Mouse (Mus musculus): ENCODE data around the gene Rnd2. TPM values are rescaled to one million over a fixed set of nuclear protein-coding genes. Genes with fewer than 3 reads are reported as not detected.

The Rnd2 gene
- polyA plus RNA-seq, 2 experiments, result 10.4 to 20.7 TPM

DNA sequence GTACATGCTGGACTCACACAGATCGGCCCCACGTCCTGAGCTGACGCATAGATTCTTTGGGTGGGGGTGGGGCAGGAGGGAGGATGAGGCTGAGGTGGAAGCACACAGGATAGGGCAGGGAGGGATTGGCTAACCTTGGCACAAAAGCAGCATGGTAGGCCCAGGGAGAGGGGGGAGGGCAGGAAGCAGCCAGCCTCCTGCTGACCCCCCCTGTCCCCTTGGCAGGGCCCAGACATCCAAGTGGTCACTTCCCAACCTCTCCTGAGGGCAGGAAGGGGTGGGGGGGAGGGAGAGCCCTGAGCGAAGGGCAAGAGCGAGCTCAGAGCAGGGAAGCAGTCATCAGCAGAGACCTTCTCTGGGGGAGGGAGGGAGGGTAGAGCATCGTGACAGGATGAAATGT, 5.1 kb upstream of the Rnd2 start:
- Histone ChIP-seq H3K4me3 (replicated peaks; ENCODE audit: low read length) (no peak overlapping the region), H3K4me1 (ENCODE audit: control insufficient read depth, insufficient read depth, low read length) (peaks cover 13% of the 10 kb centered on the region), H3K9me3 (ENCODE audit: control insufficient read depth, low read length) (no peaks in the 10 kb centered on the region), H3K27me3 (ENCODE audit: control insufficient read depth, insufficient read depth, low read length) (no peaks in the 10 kb centered on the region), H3K4me2 (replicated peaks; ENCODE audit: low read depth, low read length, severe bottlenecking) (no peak overlapping the region), H3K27ac (replicated peaks; ENCODE audit: low read depth, low read length) (no peak overlapping the region), H3K9ac (ENCODE audit: low read depth, low read length, severe bottlenecking) (no peak overlapping the region), H3K36me3 (ENCODE audit: control insufficient read depth, insufficient read depth, low read length) (peaks cover 50% of the 10 kb centered on the region)
- ATAC-seq (ENCODE audit: low FRiP score, low read depth) (no peak), DNase-seq (ENCODE audit: low spot score) (no peak)
- no peak for TF ChIP-seq POLR2A (IDR thresholded peaks at IDR 0.05; ENCODE audit: borderline replicate concordance, extremely low read depth, insufficient read depth, insufficient read length)
- 44% methylated on average over 4 of the region's 6 CpGs for WGBS

DNA sequence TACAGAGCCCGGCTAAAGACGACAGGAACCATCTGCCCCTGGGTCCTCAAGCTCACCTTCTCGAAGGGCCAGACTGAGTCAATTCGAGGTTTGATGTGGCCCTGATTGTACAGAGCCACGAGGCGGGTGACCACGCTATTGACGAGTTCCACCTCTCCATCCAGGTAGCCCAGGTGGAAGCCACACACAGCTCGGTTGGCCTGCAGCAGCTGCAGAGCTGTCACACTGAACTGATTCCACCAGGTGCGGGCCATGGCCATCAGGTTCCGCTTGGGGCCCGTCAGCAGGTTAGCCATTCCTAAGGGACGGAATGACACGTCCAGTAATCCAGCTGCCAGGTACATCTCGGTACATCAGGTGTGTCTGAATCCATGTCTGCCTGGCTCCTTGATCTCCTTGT, 4.5 kb upstream of the Rnd2 start:
- H3K4me1 ChIP-seq (ENCODE audit: control insufficient read depth, insufficient read depth, low read length), result peaks cover 17% of the 10 kb centered on the region
- DNase-seq (ENCODE audit: low spot score), result no peak
- 86% methylated on average over 15 of the region's 15 CpGs for WGBS
- no peaks in the 10 kb centered on the region for H3K27me3 ChIP-seq (ENCODE audit: control insufficient read depth, insufficient read depth, low read length)
- no peak for ATAC-seq (ENCODE audit: low FRiP score, low read depth)
- H3K9me3 ChIP-seq (ENCODE audit: control insufficient read depth, low read length), result no peaks in the 10 kb centered on the region
- H3K27ac ChIP-seq (replicated peaks; ENCODE audit: low read depth, low read length), result no peak overlapping the region
- no peak overlapping the region for H3K4me3 ChIP-seq (replicated peaks; ENCODE audit: low read length)
- no peak for TF ChIP-seq POLR2A (IDR thresholded peaks at IDR 0.05; ENCODE audit: borderline replicate concordance, extremely low read depth, insufficient read depth, insufficient read length)
- no peak overlapping the region for H3K4me2 ChIP-seq (replicated peaks; ENCODE audit: low read depth, low read length, severe bottlenecking)
- peaks cover 50% of the 10 kb centered on the region for H3K36me3 ChIP-seq (ENCODE audit: control insufficient read depth, insufficient read depth, low read length)
- H3K9ac ChIP-seq (ENCODE audit: low read depth, low read length, severe bottlenecking), result no peak overlapping the region

DNA sequence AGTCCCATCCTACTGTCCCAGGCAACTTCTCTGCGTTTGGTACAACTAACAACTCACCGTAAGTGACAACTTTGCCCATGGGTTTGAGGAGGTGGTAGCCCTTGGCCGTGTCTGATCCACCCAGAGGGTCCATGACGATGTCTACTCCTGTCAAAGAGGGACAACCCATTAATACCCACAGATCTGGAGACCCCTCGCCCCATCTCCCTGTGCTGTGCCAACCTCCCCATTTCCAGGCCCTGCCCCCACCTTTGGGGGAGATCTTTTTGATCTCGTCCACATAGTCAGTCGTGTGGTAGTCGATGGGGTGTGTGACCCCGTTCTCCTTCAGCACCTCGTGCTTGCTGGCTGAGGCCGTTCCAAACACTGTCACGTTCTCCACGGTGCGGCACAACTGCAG, 2.7 kb upstream of the Rnd2 start:
- Histone ChIP-seq H3K36me3 (ENCODE audit: control insufficient read depth, insufficient read depth, low read length) (peaks cover 46% of the 10 kb centered on the region), H3K4me2 (replicated peaks; ENCODE audit: low read depth, low read length, severe bottlenecking) (no peak overlapping the region), H3K4me3 (replicated peaks; ENCODE audit: low read length) (no peak overlapping the region), H3K27ac (replicated peaks; ENCODE audit: low read depth, low read length) (no peak overlapping the region), H3K9ac (ENCODE audit: low read depth, low read length, severe bottlenecking) (no peak overlapping the region), H3K9me3 (ENCODE audit: control insufficient read depth, low read length) (no peaks in the 10 kb centered on the region), H3K27me3 (ENCODE audit: control insufficient read depth, insufficient read depth, low read length) (no peaks in the 10 kb centered on the region), H3K4me1 (ENCODE audit: control insufficient read depth, insufficient read depth, low read length) (peaks cover 17% of the 10 kb centered on the region)
- DNase-seq (ENCODE audit: low spot score), result no peak
- TF ChIP-seq POLR2A (IDR thresholded peaks at IDR 0.05; ENCODE audit: borderline replicate concordance, extremely low read depth, insufficient read depth, insufficient read length), result no peak
- 85% methylated on average over 14 of the region's 14 CpGs for WGBS
- ATAC-seq (ENCODE audit: low FRiP score, low read depth), result no peak

DNA sequence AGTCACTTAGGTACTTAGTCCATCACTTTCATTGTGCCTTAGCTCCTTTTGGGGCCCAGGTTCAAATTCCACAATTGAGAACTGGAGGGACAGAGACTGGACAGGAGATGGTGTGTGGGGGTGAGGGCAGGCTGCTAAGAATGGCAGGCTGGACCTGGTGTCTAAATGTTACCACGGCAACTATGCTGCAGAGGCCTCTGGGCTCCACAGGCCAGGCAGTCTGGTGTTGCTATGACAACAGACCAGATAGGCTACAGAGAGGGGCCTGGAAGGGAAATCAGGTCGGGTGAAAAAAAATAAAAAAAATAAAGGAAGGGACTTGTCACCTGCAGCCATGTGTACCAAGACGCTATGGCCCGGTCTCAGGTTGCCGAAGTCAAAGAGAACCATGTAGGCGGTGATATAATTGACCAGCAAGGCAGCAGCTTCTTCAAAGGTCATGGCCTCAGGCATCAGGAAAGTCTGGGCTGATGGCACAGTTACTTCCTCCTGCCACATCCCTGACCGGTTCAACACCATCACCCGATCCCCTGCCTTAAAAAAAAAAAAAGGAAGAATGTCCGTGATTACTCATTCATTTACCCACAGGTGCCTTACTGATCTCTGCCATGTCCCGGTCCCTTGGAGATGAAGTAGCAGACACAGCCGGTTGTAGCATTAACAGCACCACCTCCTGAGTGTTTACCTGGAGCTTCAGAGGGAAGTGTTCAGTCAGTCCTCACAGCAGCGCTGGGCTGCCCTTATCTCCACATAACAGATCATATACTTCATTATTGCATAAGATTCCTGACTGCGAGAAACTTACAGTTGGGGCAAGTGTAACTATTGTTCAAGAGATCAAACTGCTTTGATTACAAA, 2.0 kb upstream of the Rnd2 start:
- Histone ChIP-seq H3K27me3 (ENCODE audit: control insufficient read depth, insufficient read depth, low read length) (no peaks in the 10 kb centered on the region), H3K27ac (replicated peaks; ENCODE audit: low read depth, low read length) (no peak overlapping the region), H3K9me3 (ENCODE audit: control insufficient read depth, low read length) (no peaks in the 10 kb centered on the region), H3K4me2 (replicated peaks; ENCODE audit: low read depth, low read length, severe bottlenecking) (no peak overlapping the region), H3K36me3 (ENCODE audit: control insufficient read depth, insufficient read depth, low read length) (peaks cover 46% of the 10 kb centered on the region), H3K4me1 (ENCODE audit: control insufficient read depth, insufficient read depth, low read length) (peaks cover 17% of the 10 kb centered on the region), H3K4me3 (replicated peaks; ENCODE audit: low read length) (no peak overlapping the region), H3K9ac (ENCODE audit: low read depth, low read length, severe bottlenecking) (no peak overlapping the region)
- ATAC-seq (ENCODE audit: low FRiP score, low read depth) (no peak), DNase-seq (ENCODE audit: low spot score) (no peak)
- TF ChIP-seq POLR2A (IDR thresholded peaks at IDR 0.05; ENCODE audit: borderline replicate concordance, extremely low read depth, insufficient read depth, insufficient read length), result no peak
- 35% methylated on average over 13 of the region's 13 CpGs for WGBS

DNA sequence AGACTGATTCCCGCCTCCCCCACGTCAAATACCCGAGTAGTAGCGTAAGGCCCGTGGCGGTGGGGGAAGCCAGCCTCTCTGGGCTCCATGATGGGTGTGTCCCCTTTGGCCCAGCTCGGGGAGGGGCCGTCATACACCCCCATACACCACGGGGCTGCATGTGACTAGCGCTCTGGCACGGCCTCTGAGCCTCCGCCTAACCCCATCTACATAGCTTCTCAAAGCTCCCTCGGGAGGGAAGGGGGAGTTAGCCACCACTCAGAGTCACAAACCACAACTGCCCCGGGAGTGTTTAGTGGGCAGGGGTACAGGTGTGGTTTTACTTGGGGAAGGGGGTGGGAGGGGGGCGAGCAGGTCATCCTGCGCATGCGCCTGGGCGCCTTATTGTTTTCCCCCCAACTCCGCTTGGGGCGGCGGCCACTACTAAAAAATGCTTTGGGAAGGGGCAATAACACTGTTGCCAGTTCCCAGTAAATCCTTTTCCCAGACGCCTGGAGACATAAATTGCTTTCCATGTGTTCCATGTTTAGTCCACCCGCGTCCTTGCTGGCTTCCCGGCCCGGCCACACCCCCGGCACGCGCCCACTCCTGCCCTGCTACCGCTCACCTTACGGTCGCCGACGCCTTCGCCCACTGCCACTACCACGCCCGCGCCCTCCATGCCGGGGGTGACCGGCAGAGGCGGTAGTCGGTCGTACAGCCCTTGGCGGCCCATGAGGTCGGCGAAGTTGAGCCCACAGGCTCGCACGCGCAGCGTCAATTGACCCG, 486 bp downstream of the Rnd2 start:
- Histone ChIP-seq H3K4me1 (ENCODE audit: control insufficient read depth, insufficient read depth, low read length) (peaks cover 24% of the 10 kb centered on the region), H3K4me3 (replicated peaks; ENCODE audit: low read length) (peak overlapping the region; percentile 82), H3K36me3 (ENCODE audit: control insufficient read depth, insufficient read depth, low read length) (peaks cover 22% of the 10 kb centered on the region), H3K27ac (replicated peaks; ENCODE audit: low read depth, low read length) (peak overlapping the region; percentile 76), H3K4me2 (replicated peaks; ENCODE audit: low read depth, low read length, severe bottlenecking) (peak overlapping the region; percentile 90), H3K9ac (ENCODE audit: low read depth, low read length, severe bottlenecking) (peak overlapping the region; percentile 64), H3K9me3 (ENCODE audit: control insufficient read depth, low read length) (no peaks in the 10 kb centered on the region), H3K27me3 (ENCODE audit: control insufficient read depth, insufficient read depth, low read length) (no peaks in the 10 kb centered on the region)
- no peak for TF ChIP-seq POLR2A (IDR thresholded peaks at IDR 0.05; ENCODE audit: borderline replicate concordance, extremely low read depth, insufficient read depth, insufficient read length)
- DNase-seq (ENCODE audit: low spot score) (peak; percentile 75), ATAC-seq (ENCODE audit: low FRiP score, low read depth) (peak; percentile 58)
- WGBS, result under 1% methylated on average over 49 of the region's 51 CpGs
